Mouse (Mus musculus) E14TG2a.4 (cell line): ENCODE results near the gene Csgalnact2.

Experiments used
- H3K27me3 ChIP-seq: 2 replicates; pipeline ENCODE4 v1.6.1; 2014; ENCODE audit warnings: low read length, control low read depth; ENCODE audit not compliant: insufficient read depth
- H3K36me3 ChIP-seq: 2 replicates; pipeline ENCODE4 v1.6.1; 2014; ENCODE audit warnings: low read length, control low read depth; ENCODE audit not compliant: insufficient read depth
- H3K4me1 ChIP-seq: replicated peaks from 2 replicates; pipeline ENCODE4 v1.6.1; 2014; ENCODE audit warnings: low read depth, low read length, control low read depth
- H3K4me3 ChIP-seq: replicated peaks from 2 replicates; pipeline ENCODE4 v1.5.1; 2014; ENCODE audit warnings: mild to moderate bottlenecking, low read length
- H3K9me3 ChIP-seq: 2 replicates; pipeline ENCODE4 v1.6.1; 2014; ENCODE audit warnings: low read length, control low read depth
- CTCF ChIP-seq: conservative IDR thresholded peaks from 2 replicates; pipeline ENCODE4 v1.5.1; 2014; ENCODE audit warnings: low read length
- NANOG ChIP-seq: IDR thresholded peaks from 2 replicates; pipeline ENCODE4 v1.6.1; 2014; ENCODE audit warnings: borderline replicate concordance, low read length, mixed read lengths
- POU5F1 ChIP-seq: IDR thresholded peaks from 2 replicates; pipeline ENCODE4 v1.6.1; 2014; ENCODE audit warnings: low read length, borderline replicate concordance

Gene Csgalnact2

GRCm38 (mm10) chr6:118150988-118151387, 12.0 kb upstream of the Csgalnact2 start:
- Histone ChIP-seq H3K9me3 (no peaks in the 10 kb centered on the region), H3K4me3 (no peak overlapping the region), H3K4me1 (no peaks in the 10 kb centered on the region), H3K36me3 (no peaks in the 10 kb centered on the region), H3K27me3 (peaks cover 3% of the 10 kb centered on the region; the same call in 1 of the 2 replicates)
- TF ChIP-seq CTCF = no peak
- TF ChIP-seq POU5F1 = no peak
- TF ChIP-seq NANOG = no peak

DNA sequence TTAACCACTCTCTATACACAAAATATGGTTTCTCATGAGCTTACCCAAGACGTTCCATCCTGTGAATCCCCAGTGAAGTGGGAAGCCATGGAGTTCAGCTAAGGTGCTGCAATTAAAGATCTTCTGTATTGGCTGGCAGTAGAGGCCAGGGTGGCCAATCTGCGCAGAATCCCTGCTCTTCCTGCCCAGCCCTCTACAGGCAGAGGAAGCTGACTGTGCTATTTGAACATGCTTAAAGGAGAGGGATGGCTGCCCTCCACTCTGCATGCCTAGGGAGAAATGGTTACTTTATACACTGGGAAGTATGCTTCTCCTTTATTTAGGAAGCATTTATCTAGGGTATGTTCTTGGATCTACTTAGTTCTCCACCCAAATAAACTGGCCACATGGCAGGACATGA, 11.6 kb upstream of the Csgalnact2 start:
- Histone ChIP-seq H3K4me1 (no peaks in the 10 kb centered on the region), H3K4me3 (no peak overlapping the region)
- no peak for TF ChIP-seq CTCF

GRCm38 (mm10) chr6:118150128-118150527, 11.2 kb upstream of the Csgalnact2 start:
- Histone ChIP-seq H3K4me3 (no peak overlapping the region), H3K36me3 (no peaks in the 10 kb centered on the region), H3K4me1 (no peaks in the 10 kb centered on the region), H3K27me3 (no peaks in the 10 kb centered on the region), H3K9me3 (no peaks in the 10 kb centered on the region)
- no peak for TF ChIP-seq CTCF
- TF ChIP-seq NANOG = no peak
- TF ChIP-seq POU5F1 = no peak

More for the DNA sequence above, 11.6 kb upstream of the Csgalnact2 start:
- H3K36me3 ChIP-seq = no peaks in the 10 kb centered on the region
- peaks cover 1% of the 10 kb centered on the region; the same call in 1 of the 2 replicates for H3K27me3 ChIP-seq
- H3K9me3 ChIP-seq = no peaks in the 10 kb centered on the region

DNA sequence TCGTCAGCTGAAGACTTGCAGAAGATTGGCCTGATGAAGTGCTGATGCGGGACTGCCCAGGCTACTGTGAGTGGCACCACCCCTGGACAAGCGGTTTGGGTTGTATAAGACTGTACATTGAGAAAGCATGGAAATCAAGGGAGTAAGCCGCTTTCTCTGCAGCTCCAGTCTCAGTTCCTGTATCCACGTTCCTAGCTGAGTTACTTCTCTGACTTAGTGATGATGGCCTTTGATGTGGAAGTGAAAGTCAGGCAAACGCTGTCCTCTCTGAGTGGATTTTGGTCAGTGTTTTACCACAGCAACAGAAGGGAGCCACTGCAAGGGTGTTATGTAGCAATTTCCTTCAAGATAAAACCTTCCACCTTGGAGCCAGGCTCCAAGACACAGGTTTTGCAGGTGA, 2.0 kb upstream of the Csgalnact2 start:
- no peaks in the 10 kb centered on the region for H3K9me3 ChIP-seq
- no peak overlapping the region for H3K4me3 ChIP-seq
- H3K36me3 ChIP-seq = no peaks in the 10 kb centered on the region
- H3K27me3 ChIP-seq = no peaks in the 10 kb centered on the region
- TF ChIP-seq CTCF = no peak
- TF ChIP-seq POU5F1 = no peak
- TF ChIP-seq NANOG = no peak
- H3K4me1 ChIP-seq = peaks cover 24% of the 10 kb centered on the region

- H3K4me1 ChIP-seq = peaks cover 10% of the 10 kb centered on the region
- TF ChIP-seq NANOG (no peak), CTCF (no peak), POU5F1 (no peak)
- no peaks in the 10 kb centered on the region for H3K27me3 ChIP-seq
- no peaks in the 10 kb centered on the region for H3K9me3 ChIP-seq
- H3K36me3 ChIP-seq = no peaks in the 10 kb centered on the region
- no peak overlapping the region for H3K4me3 ChIP-seq
Measured at GRCm38 (mm10) chr6:118137148-118137547, 1.8 kb downstream of the Csgalnact2 start.

DNA sequence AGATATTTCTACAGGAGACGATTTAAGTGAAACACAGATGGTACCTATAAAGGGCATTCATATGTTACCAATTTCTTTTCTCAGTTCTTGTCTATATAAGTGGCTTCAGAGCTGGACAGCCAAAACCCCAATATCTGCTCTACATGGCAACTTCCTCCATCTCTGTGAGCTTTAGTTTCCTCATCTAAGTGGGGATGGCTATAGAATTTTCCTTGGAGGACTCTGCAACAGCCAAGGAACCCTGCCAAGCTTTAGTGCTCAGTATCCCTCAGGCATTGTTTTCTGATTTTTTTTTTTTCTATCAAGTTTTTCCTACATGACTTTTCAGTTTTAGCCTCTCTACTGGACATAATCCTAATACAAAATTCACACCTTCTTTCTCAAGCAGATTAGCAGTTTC, 4.5 kb downstream of the Csgalnact2 start:
- H3K4me3 ChIP-seq = no peak overlapping the region
- H3K4me1 ChIP-seq = peaks cover 8% of the 10 kb centered on the region
- no peak for TF ChIP-seq NANOG
- no peak for TF ChIP-seq POU5F1
- no peak for TF ChIP-seq CTCF
- H3K27me3 ChIP-seq = no peaks in the 10 kb centered on the region
- no peaks in the 10 kb centered on the region for H3K36me3 ChIP-seq
- H3K9me3 ChIP-seq = no peaks in the 10 kb centered on the region

- Histone ChIP-seq H3K9me3 (no peaks in the 10 kb centered on the region), H3K27me3 (no peaks in the 10 kb centered on the region), H3K36me3 (no peaks in the 10 kb centered on the region), H3K4me1 (no peaks in the 10 kb centered on the region), H3K4me3 (no peak overlapping the region)
- no peak for TF ChIP-seq CTCF
- TF ChIP-seq POU5F1 = no peak
- no peak for TF ChIP-seq NANOG
Measured at GRCm38 (mm10) chr6:118130022-118130421, 8.9 kb downstream of the Csgalnact2 start.

DNA sequence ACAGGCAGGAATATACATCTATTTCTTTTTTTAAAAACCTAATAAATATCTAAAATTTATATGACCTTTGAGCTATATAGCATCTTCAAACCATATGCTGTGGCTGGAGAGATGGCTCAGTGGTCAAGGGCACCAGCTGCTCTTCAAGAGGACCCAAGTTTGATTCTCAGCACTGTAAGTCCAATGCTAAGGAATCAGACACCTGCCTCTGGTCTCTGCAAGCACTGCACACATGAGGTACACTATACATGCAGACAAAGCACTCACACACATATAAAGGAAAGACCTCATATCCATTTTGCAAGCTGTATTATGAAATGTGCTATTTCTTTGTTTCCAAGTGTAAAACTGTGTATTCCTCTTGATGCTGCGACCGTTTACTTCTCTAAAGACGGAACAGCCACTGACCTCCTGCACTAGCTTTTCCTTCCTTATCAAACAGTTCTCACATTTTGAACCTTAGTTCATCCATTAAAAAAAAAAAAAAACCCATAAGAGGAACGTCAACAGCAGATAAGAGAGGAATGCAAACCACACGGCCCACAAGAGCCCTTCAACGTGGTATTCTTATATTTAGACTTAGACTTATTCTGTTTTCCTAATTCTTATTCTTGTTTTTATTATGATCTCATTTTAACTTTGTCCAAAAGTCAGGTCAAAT, 11.0 kb downstream of the Csgalnact2 start:
- H3K4me1 ChIP-seq = no peaks in the 10 kb centered on the region
- no peak overlapping the region for H3K4me3 ChIP-seq
- no peaks in the 10 kb centered on the region for H3K9me3 ChIP-seq
- TF ChIP-seq POU5F1 = no peak
- TF ChIP-seq NANOG = no peak
- TF ChIP-seq CTCF = no peak
- H3K27me3 ChIP-seq = no peaks in the 10 kb centered on the region
- H3K36me3 ChIP-seq = 0 out of 2 replicates have a peak, but pooled peaks cover 9% of the 10 kb centered on the region

- Histone ChIP-seq H3K4me1 (no peaks in the 10 kb centered on the region), H3K4me3 (no peak overlapping the region), H3K27me3 (no peaks in the 10 kb centered on the region), H3K9me3 (no peaks in the 10 kb centered on the region), H3K36me3 (0 out of 2 replicates have a peak, but pooled peaks cover 10% of the 10 kb centered on the region)
- TF ChIP-seq POU5F1 (no peak), NANOG (no peak), CTCF (no peak)
Measured at GRCm38 (mm10) chr6:118127198-118127597, 11.7 kb downstream of the Csgalnact2 start.
